Mouse (Mus musculus) liver, embryonic 15.5 days (tissue): ENCODE measurements around the gene Cacna1f. TPM values are rescaled to one million over a fixed set of nuclear protein-coding genes. Genes with fewer than 3 reads are reported as not detected.

ENCODE experiments used
- ATAC-seq: fragments of 200-750 bp; cut with Nextera tagmentation; 2 replicates; pipeline ENCODE4 v1.8.0; 2017; ENCODE audit warnings: moderate number of reproducible peaks, mild to moderate bottlenecking, moderate library complexity; ENCODE audit not compliant: insufficient read depth
- H3K27ac ChIP-seq: fragments of 300-500 bp; sonication (generic); replicated peaks from 2 replicates; pipeline ENCODE4 v1.5.1; 2015; ENCODE audit warnings: mild to moderate bottlenecking, inconsistent platforms
- H3K27me3 ChIP-seq: fragments of 300-500 bp; sonication (generic); 2 replicates; pipeline ENCODE4 v1.6.1; 2015; ENCODE audit warnings: mild to moderate bottlenecking, inconsistent platforms
- H3K36me3 ChIP-seq: fragments of 300-500 bp; sonication (generic); replicated peaks from 2 replicates; pipeline ENCODE4 v1.6.1; 2015; ENCODE audit warnings: moderate library complexity, mild to moderate bottlenecking, inconsistent platforms
- H3K4me1 ChIP-seq: fragments of 300-500 bp; sonication (generic); replicated peaks from 2 replicates; pipeline ENCODE4 v1.6.1; 2015; ENCODE audit warnings: inconsistent platforms
- H3K4me2 ChIP-seq: fragments of 300-500 bp; sonication (generic); 2 replicates; pipeline ENCODE4 v1.6.1; 2015; ENCODE audit warnings: moderate library complexity, mild to moderate bottlenecking, inconsistent platforms
- H3K4me3 ChIP-seq: fragments of 300-500 bp; sonication (generic); replicated peaks from 2 replicates; pipeline ENCODE4 v1.5.1; 2015; ENCODE audit warnings: mild to moderate bottlenecking, inconsistent platforms
- H3K9ac ChIP-seq: fragments of 300-500 bp; sonication (generic); 2 replicates; pipeline ENCODE4 v1.6.1; 2015; ENCODE audit warnings: moderate library complexity, mild to moderate bottlenecking, inconsistent platforms
- H3K9me3 ChIP-seq: fragments of 300-500 bp; sonication (generic); replicated peaks from 2 replicates; pipeline ENCODE4 v1.6.1; 2016; ENCODE audit warnings: inconsistent platforms
- WGBS: fragments of 180-500 bp; shearing (Covaris S2); methylation state at CpG from one replicate; pipeline ENCODE4 v1.1.7; 2015; ENCODE audit warnings: mixed read lengths; ENCODE audit not compliant: insufficient replicate concordance; 5-methylcytosine and 5-hydroxymethylcytosine counted together
- polyA plus RNA-seq: library from polyadenylated mRNA; unstranded; fragments of >200 nt; fragmentation: Nextera tagmentation; extraction: Ambion mirVana; gene quantifications from 2 replicates; pipeline ENCODE4 v1.2.1, GENCODE M21; 2015

The Cacna1f gene
- 0.07 and 0.09 TPM in 2 replicates for polyA plus RNA-seq

DNA sequence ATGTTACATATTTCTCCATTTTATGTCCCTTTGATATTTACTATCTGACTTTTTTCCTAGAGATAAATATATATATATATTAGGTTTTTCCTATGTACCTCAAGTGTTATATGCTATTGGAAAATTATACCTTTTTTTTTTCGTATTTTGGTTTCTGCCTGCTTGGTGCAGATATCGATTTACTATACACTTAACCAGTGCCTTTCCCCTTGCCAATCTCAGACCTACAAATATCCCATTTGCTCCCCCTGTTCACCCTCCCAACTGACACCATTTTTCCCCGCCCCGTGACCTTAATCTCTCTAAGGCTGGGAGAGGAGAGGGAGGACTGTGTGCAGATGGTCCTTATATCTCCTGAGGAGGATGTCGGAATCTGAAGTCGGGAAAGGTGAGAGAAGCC is at the start of gene Cacna1f:
Gene Cacna1f, plus strand, starts transcription at position 301 of the 400 bp plus-strand sequence.
- H3K27me3 ChIP-seq: peaks cover 36% of the 10 kb centered on the region
- 62% methylated on average over 6 of the region's 6 CpGs for WGBS
- no peak within 1 kb of the TSS for H3K27ac ChIP-seq
- peaks cover 14% of the 10 kb centered on the region; the same call in 1 of the 2 replicates for H3K4me1 ChIP-seq
- no peaks in the 10 kb centered on the region for H3K36me3 ChIP-seq
- H3K4me3 ChIP-seq: no peak within 1 kb of the TSS
- H3K9ac ChIP-seq: no peak within 1 kb of the TSS
- ATAC-seq: no peak
- H3K9me3 ChIP-seq: no peaks in the 10 kb centered on the region
- 0 out of 2 replicates have a peak within 1 kb of the TSS, but pooled peaks have one; percentile 73 for H3K4me2 ChIP-seq

DNA sequence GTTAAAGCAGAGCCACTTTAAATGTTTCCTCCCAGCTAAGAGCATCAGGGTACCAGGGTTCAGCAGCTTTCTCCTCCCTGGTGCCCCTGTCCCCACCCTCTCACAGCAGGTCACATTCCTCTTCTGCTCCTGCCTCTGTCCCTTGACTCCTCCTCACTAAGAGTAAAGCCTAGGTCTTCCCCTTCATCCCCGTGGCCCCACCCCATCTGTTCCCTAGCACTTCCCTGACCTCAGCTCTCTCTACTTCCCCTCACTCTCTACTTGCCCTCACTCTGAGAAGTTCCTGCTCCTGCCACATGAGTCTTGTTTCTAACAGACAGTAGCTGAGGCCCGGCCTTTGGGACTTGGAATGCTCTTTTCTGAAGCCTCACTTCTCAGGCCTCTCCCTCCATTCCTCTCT is 43.8 kb upstream of the Cacna1f start:
- WGBS: 21% methylated on average over 2 of the region's 2 CpGs
- H3K27me3 ChIP-seq: no peaks in the 10 kb centered on the region
- no peak for ATAC-seq
- no peak overlapping the region for H3K9ac ChIP-seq
- no peaks in the 10 kb centered on the region for H3K36me3 ChIP-seq
- no peaks in the 10 kb centered on the region for H3K9me3 ChIP-seq
- no peak overlapping the region for H3K4me3 ChIP-seq
- no peak overlapping the region for H3K27ac ChIP-seq
- no peak overlapping the region for H3K4me2 ChIP-seq
- no peaks in the 10 kb centered on the region for H3K4me1 ChIP-seq

DNA sequence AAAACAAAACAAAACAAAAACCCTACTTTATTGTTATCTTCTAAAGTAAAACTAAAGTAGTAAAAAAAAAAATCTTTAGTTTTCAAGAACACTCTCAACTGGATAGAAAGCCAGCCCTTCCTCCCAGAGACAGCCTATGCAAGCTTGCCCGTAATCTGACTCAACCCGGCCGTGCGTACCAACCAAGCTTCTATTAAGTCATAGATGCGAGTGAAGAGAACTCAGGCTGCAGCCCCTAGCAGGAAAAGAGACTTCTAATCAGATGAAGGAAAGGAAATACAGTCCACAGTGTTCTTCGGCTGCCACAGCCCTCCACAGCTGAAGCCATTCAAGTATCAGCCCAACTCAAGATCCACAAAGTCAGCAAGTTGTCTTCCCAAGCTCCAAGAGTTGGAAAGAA is 40.5 kb upstream of the Cacna1f start:
- Histone ChIP-seq H3K4me3 (no peak overlapping the region), H3K36me3 (no peaks in the 10 kb centered on the region), H3K27me3 (no peaks in the 10 kb centered on the region), H3K9me3 (no peaks in the 10 kb centered on the region), H3K9ac (no peak overlapping the region), H3K4me1 (peaks cover 6% of the 10 kb centered on the region; the same call in 1 of the 2 replicates), H3K4me2 (no peak overlapping the region), H3K27ac (no peak overlapping the region)
- WGBS: 31% methylated on average over 6 of the region's 6 CpGs
- ATAC-seq: no peak

DNA sequence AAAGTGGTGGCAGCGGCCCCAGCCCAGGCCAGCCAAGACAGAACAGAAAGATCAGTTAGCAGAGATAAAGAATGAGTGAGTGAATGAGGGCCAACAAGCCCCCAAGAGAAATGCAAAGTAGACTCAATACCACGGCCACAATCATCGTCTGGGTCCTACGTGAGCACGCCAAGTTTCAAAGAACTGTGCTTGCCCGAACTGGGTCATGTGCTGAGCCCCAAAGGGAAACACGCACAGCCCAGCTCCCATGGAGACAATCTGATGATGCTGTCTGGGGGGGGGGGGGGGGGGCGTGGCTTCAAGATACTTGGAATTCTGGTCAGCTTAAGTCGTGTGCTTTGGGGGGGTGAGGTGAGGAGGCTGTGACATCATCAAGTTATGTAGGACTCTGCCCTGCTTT is 39.4 kb upstream of the Cacna1f start:
- 57% methylated on average over 9 of the region's 9 CpGs for WGBS
- no peak overlapping the region for H3K27ac ChIP-seq
- no peak overlapping the region for H3K9ac ChIP-seq
- H3K9me3 ChIP-seq: no peaks in the 10 kb centered on the region
- no peak overlapping the region for H3K4me3 ChIP-seq
- H3K4me2 ChIP-seq: no peak overlapping the region
- H3K36me3 ChIP-seq: no peaks in the 10 kb centered on the region
- no peaks in the 10 kb centered on the region for H3K27me3 ChIP-seq
- H3K4me1 ChIP-seq: peaks cover 18% of the 10 kb centered on the region
- ATAC-seq: no peak

DNA sequence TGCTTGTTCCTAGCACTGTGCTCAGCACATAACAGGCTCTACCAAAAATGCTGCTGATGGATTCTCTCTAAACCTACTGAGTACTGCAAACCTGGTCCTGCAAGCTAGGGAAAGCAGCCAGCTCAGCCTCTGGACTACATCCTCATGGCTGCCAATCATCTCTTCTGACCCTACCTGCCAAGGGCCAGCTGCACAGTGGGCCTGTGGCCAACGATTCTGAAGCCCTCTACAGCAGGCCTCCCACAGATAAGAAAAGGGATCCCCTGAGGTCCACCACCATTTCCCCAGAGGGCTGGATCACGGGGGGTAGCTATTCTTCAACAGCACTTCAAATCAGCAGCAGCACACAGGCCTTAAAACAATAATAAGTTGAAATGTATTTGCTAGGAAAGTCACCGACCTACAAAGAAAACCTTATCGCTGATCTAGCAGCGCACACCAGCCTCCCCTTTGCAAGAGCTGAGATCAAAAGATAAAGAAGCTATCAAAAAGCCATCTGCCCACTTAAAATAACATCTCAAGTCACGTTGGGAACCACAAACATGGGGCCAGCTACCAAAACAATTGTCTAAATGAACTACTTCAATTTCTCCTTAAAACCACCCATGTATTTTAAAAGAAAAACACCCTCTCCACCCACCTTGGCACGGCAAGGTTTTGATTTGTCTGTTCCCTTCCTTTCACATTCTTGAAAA is 36.3 kb upstream of the Cacna1f start:
- peaks cover 38% of the 10 kb centered on the region for H3K4me1 ChIP-seq
- no peaks in the 10 kb centered on the region for H3K36me3 ChIP-seq
- no peak overlapping the region for H3K4me3 ChIP-seq
- no peak overlapping the region for H3K4me2 ChIP-seq
- H3K27ac ChIP-seq: no peak overlapping the region
- no peak for ATAC-seq
- H3K27me3 ChIP-seq: no peaks in the 10 kb centered on the region
- no peaks in the 10 kb centered on the region for H3K9me3 ChIP-seq
- WGBS: 34% methylated on average over 7 of the region's 7 CpGs
- H3K9ac ChIP-seq: no peak overlapping the region

DNA sequence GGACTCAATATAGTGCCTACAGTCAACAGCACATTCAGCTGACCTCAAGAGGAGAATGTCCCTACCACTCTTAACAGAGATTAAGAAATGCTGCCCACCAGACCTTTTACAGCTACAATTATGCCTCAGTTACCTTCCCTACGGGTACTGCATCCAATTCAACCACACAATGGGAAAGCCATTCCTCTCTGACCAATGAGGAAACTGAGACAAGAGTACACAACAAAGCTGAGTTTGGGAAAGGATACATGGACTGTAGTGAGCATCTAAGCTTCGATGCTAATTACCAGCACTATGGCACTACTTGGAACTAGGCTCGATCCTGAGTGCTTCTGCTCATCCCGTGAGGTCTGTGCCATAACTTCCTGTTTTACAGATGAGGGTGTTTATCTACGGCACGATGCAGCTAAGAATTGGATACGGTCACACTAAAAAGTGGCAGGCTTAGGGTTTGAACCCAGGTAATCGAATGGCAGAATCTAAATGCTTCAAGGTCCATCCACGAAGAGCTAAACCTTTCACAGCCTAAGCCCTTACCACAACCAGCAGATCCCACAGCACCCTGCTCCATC is 35.2 kb upstream of the Cacna1f start:
- 59% methylated on average over 9 of the region's 9 CpGs for WGBS
- no peak overlapping the region for H3K9ac ChIP-seq
- H3K9me3 ChIP-seq: no peaks in the 10 kb centered on the region
- H3K4me2 ChIP-seq: no peak overlapping the region
- H3K4me1 ChIP-seq: peaks cover 38% of the 10 kb centered on the region
- no peak overlapping the region for H3K4me3 ChIP-seq
- no peaks in the 10 kb centered on the region for H3K27me3 ChIP-seq
- H3K36me3 ChIP-seq: no peaks in the 10 kb centered on the region
- H3K27ac ChIP-seq: no peak overlapping the region
- no peak for ATAC-seq

DNA sequence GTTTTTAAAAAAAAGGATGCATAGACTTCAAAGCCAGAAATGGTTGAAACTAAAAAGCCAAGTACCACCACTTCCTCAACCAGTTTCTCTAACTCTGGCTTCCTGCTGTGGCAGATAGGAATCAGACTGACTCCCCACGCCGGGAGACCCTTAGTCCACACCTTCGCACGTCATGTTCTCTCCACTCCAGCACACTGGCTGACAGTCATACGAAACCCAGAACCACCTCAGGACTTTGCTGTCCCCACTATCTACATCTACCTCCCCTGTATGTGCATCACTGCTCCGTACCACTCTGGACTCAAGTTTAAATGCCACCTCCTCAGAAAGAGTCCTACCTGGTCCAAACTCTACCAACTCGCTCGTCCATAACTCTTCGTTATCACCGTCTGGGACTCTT is 34.4 kb upstream of the Cacna1f start:
- Histone ChIP-seq H3K4me2 (peak overlapping the region; percentile 83), H3K9ac (no peak overlapping the region), H3K27ac (0 out of 2 replicates have a peak overlapping the region, but pooled peaks have one; percentile 81), H3K27me3 (no peaks in the 10 kb centered on the region), H3K36me3 (no peaks in the 10 kb centered on the region), H3K9me3 (no peaks in the 10 kb centered on the region), H3K4me1 (peaks cover 38% of the 10 kb centered on the region), H3K4me3 (peak overlapping the region; percentile 74)
- no peak for ATAC-seq
- WGBS: 44% methylated on average over 10 of the region's 10 CpGs

DNA sequence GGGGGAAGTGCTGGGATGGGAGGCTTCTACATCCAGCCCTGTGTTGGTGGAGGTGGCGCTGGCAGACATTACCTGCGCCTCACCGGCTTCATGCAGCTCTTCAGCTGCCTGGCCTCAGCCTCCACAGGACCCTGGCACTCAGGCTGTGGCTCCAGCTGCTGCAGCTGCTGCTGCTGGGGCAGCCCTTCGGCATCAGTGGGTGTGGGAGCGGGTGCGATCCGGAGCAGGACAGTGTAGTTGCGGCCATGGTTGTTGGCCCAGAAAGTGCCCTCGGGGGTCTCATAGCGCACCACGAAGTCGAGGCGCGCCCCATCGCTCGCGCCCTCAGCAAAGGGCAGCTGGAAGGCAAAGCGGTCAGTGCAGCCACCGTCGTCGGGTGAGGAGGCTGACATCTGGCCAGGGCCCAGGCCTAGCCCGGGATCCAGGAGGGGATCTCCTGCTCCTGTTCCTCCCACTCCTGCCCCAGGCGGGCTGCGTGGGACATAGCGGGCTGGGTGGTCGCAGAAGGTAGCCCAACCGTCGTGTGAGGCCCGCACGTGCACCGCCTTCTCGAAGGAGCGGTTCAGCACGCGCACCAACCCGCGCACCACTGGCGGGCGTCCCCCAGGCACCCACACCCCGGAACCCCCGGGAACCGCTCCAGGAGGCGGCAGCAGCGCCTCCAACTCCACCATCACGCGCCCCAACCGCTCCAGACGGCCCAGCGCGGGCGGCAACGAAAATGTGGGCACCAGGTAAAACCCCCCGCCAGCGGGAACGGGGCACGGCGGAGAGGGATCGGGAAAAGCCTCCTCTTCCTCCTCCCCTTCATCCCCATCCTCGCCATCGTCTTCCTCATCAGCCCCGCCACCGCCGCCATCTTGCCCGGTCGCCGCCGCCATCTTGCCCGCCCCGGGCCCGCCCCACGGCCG is 33.5 kb upstream of the Cacna1f start, which contains the start of gene Foxp3:
Gene Foxp3, plus strand, starts transcription at position 469 of the 911 bp plus-strand sequence.
- WGBS: 37% methylated on average over 71 of the region's 72 CpGs
- ATAC-seq: peak; percentile 52

DNA sequence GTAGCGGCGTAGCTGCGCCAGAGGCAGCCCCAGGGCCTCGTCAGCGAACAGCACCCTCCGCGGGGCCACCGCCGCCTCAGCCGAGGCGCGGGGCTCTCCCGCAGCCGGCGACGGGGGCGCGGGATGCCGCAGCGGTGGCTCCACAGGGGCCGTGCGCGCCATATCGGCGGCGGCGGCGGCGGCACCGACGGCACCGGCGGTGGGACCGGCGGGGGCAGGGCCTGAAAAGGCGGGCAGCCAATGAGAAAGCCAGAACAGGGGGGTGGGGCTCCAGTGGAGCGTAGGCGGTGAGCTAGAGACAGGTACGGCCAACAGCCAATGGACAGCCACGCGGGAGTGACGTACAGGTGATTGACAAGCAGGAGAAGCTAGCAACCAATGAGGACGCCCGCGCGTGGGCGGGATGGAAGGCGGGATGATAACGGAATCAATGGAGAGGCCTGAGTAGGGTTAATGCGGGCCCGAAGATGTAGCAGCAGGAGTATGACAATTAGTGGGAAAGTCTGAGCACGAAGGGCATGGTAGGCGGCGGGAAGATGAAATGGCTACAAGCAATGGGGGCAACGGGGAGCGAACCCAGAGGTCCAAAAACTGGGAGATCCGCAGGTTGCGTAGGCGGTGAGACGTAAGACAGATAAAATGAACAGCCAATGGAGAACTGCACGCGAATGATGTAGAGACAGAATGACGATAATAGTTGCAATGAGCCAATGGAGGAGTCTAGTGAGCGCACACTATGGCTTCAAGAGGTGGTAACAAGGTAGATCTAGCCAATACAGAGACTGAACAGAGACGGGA is 32.6 kb upstream of the Cacna1f start, which contains the start of gene Ppp1r3f:
Gene Ppp1r3f, minus strand, starts transcription at position 197 of the 798 bp plus-strand sequence.
- peaks cover 38% of the 10 kb centered on the region for H3K4me1 ChIP-seq
- H3K9me3 ChIP-seq: no peaks in the 10 kb centered on the region
- H3K36me3 ChIP-seq: no peaks in the 10 kb centered on the region
- peak within 1 kb of the TSS; percentile 83 for H3K4me2 ChIP-seq
- peak; percentile 97 for ATAC-seq
- H3K27ac ChIP-seq: peak within 1 kb of the TSS; percentile 81
- 25% methylated on average over 64 of the region's 65 CpGs for WGBS
- H3K27me3 ChIP-seq: no peaks in the 10 kb centered on the region
- peak within 1 kb of the TSS; percentile 80 for H3K9ac ChIP-seq
- peak within 1 kb of the TSS; percentile 74 for H3K4me3 ChIP-seq

More for the DNA sequence above, 33.5 kb upstream of the Cacna1f start, which contains the start of gene Foxp3:
- H3K27ac ChIP-seq: peak within 1 kb of the TSS; percentile 81
- peaks cover 38% of the 10 kb centered on the region for H3K4me1 ChIP-seq
- H3K4me2 ChIP-seq: peak within 1 kb of the TSS; percentile 83
- H3K36me3 ChIP-seq: no peaks in the 10 kb centered on the region
- no peaks in the 10 kb centered on the region for H3K27me3 ChIP-seq
- H3K9ac ChIP-seq: peak within 1 kb of the TSS; percentile 80
- H3K9me3 ChIP-seq: no peaks in the 10 kb centered on the region
- peak within 1 kb of the TSS; percentile 74 for H3K4me3 ChIP-seq

DNA sequence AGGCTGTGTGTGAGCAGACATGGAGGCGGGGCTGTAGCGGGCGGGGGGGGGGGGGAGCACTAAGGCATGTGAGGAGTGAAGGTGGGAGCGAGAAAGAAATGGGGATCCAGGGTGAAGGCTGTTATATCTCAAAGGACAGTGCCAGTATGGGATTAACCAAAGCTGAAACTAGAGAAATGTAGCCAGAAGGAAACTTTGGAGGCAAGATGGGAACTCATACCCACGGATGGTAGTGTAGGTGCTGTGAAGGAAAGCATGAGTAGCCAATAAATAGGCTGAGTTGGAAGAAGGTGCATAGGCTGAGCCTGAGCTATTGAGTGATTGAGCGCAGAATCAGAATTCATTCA is 32.0 kb upstream of the Cacna1f start:
- ATAC-seq: no peak
- H3K9me3 ChIP-seq: no peaks in the 10 kb centered on the region
- 16% methylated on average over 6 of the region's 6 CpGs for WGBS
- H3K9ac ChIP-seq: peak overlapping the region; percentile 32; the same call in 1 of the 2 replicates
- H3K36me3 ChIP-seq: no peaks in the 10 kb centered on the region
- H3K27me3 ChIP-seq: no peaks in the 10 kb centered on the region
- peak overlapping the region; percentile 81 for H3K27ac ChIP-seq
- peaks cover 38% of the 10 kb centered on the region for H3K4me1 ChIP-seq
- H3K4me2 ChIP-seq: peak overlapping the region; percentile 71
- H3K4me3 ChIP-seq: peak overlapping the region; percentile 74
